In genomic region chr1:155091374-155091841, GRCm38 (mm10) we compare ENCODE assay signal across 8 mouse cellular contexts. TPM values are rescaled to one million over a fixed set of nuclear protein-coding genes. Genes with fewer than 3 reads are reported as not detected.
DNase-seq lines count a peak whose midpoint lies in the region; ATAC-seq lines count a peak whose summit lies in the region.

No protein-coding gene starts in this region.

- no peaks in the 10 kb centered on the region for H3K9me3 ChIP-seq in hindbrain, embryonic 15.5 days
- no peaks in the 10 kb centered on the region for H3K9me3 ChIP-seq in hindbrain, embryonic 14.5 days (ENCODE audit: control insufficient read depth, low read length)
- H3K9me3 ChIP-seq in embryonic facial prominence, embryonic 10.5 days: no peaks in the 10 kb centered on the region
- H3K9me3 ChIP-seq in limb, embryonic 13.5 days: no peaks in the 10 kb centered on the region
- no peaks in the 10 kb centered on the region for H3K9me3 ChIP-seq in stomach, embryonic 14.5 days (ENCODE audit: control insufficient read depth, low read depth, low read length)

- WGBS in hindbrain, embryonic 15.5 days: 71% methylated on average over 7 of the region's 7 CpGs
- WGBS in hindbrain, embryonic 14.5 days: 74% methylated on average over 7 of the region's 7 CpGs
- WGBS in embryonic facial prominence, embryonic 10.5 days: 80% methylated on average over 7 of the region's 7 CpGs
- WGBS in limb, embryonic 13.5 days: 44% methylated on average over 7 of the region's 7 CpGs
- WGBS in stomach, embryonic 14.5 days: 77% methylated on average over 7 of the region's 7 CpGs

- H3K27me3 ChIP-seq in hindbrain, embryonic 15.5 days: no peaks in the 10 kb centered on the region
- H3K27me3 ChIP-seq in hindbrain, embryonic 14.5 days (ENCODE audit: control insufficient read depth, insufficient read depth, low read length): no peaks in the 10 kb centered on the region
- H3K27me3 ChIP-seq in embryonic facial prominence, embryonic 10.5 days (replicated peaks; ENCODE audit: low read depth, poor library complexity, severe bottlenecking): peaks cover 13% of the 10 kb centered on the region
- no peaks in the 10 kb centered on the region for H3K27me3 ChIP-seq in limb, embryonic 13.5 days
- no peaks in the 10 kb centered on the region for H3K27me3 ChIP-seq in stomach, embryonic 14.5 days (ENCODE audit: control insufficient read depth, insufficient read depth, low read length)

- H3K9ac ChIP-seq in hindbrain, embryonic 15.5 days: no peak overlapping the region
- H3K9ac ChIP-seq in hindbrain, embryonic 14.5 days: no peak overlapping the region
- no peak overlapping the region for H3K9ac ChIP-seq in limb, embryonic 13.5 days
- H3K9ac ChIP-seq in stomach, embryonic 14.5 days (replicated peaks; ENCODE audit: low read depth, low read length): 0 out of 2 replicates have a peak overlapping the region, but pooled peaks have one; percentile 21

- peaks cover 46% of the 10 kb centered on the region for H3K4me1 ChIP-seq in hindbrain, embryonic 15.5 days (replicated peaks)
- peaks cover 36% of the 10 kb centered on the region for H3K4me1 ChIP-seq in hindbrain, embryonic 14.5 days (replicated peaks; ENCODE audit: control insufficient read depth, insufficient read depth, low read length)
- peaks cover 55% of the 10 kb centered on the region for H3K4me1 ChIP-seq in embryonic facial prominence, embryonic 10.5 days
- H3K4me1 ChIP-seq in limb, embryonic 13.5 days: peaks cover 78% of the 10 kb centered on the region
- H3K4me1 ChIP-seq in stomach, embryonic 14.5 days (ENCODE audit: control insufficient read depth, insufficient read depth, low read length): peaks cover 62% of the 10 kb centered on the region

- no peaks in the 10 kb centered on the region for H3K36me3 ChIP-seq in hindbrain, embryonic 15.5 days
- H3K36me3 ChIP-seq in hindbrain, embryonic 14.5 days (replicated peaks; ENCODE audit: control insufficient read depth, insufficient read depth): no peaks in the 10 kb centered on the region
- peaks cover 13% of the 10 kb centered on the region for H3K36me3 ChIP-seq in embryonic facial prominence, embryonic 10.5 days (replicated peaks)
- peaks cover 8% of the 10 kb centered on the region for H3K36me3 ChIP-seq in limb, embryonic 13.5 days
- H3K36me3 ChIP-seq in stomach, embryonic 14.5 days (ENCODE audit: control insufficient read depth, insufficient read depth, low read length): no peaks in the 10 kb centered on the region

- no peak for DNase-seq in hindbrain, embryonic 14.5 days (ENCODE audit: low spot score)
- peak; percentile 91 for DNase-seq in A20 (ENCODE audit: low read depth, low spot score)
- DNase-seq in embryonic facial prominence, embryonic 10.5 days (ENCODE audit: low spot score): no peak
- DNase-seq in cerebellum, adult 18-20 months: no peak
- DNase-seq in ovary, postnatal 36 days (ENCODE audit: low spot score): no peak

- 0 out of 2 replicates have a peak overlapping the region, but pooled peaks have one; percentile 65 for H3K27ac ChIP-seq in hindbrain, embryonic 15.5 days (replicated peaks)
- no peak overlapping the region for H3K27ac ChIP-seq in hindbrain, embryonic 14.5 days
- peak overlapping the region; percentile 75; the same call in 1 of the 2 replicates for H3K27ac ChIP-seq in embryonic facial prominence, embryonic 10.5 days (replicated peaks)
- peak overlapping the region; percentile 91 for H3K27ac ChIP-seq in limb, embryonic 13.5 days
- H3K27ac ChIP-seq in stomach, embryonic 14.5 days (ENCODE audit: low read length): peak overlapping the region; percentile 85; the same call in 1 of the 2 replicates

- no peak overlapping the region for H3K4me2 ChIP-seq in hindbrain, embryonic 15.5 days
- H3K4me2 ChIP-seq in hindbrain, embryonic 14.5 days (replicated peaks): no peak overlapping the region
- H3K4me2 ChIP-seq in limb, embryonic 13.5 days (replicated peaks): peak overlapping the region; percentile 49
- H3K4me2 ChIP-seq in stomach, embryonic 14.5 days (replicated peaks; ENCODE audit: low read depth, low read length): no peak overlapping the region

- no peak overlapping the region for H3K4me3 ChIP-seq in hindbrain, embryonic 15.5 days
- H3K4me3 ChIP-seq in hindbrain, embryonic 14.5 days (replicated peaks; ENCODE audit: low read length): no peak overlapping the region
- H3K4me3 ChIP-seq in embryonic facial prominence, embryonic 10.5 days: no peak overlapping the region
- H3K4me3 ChIP-seq in limb, embryonic 13.5 days: no peak overlapping the region
- no peak overlapping the region for H3K4me3 ChIP-seq in stomach, embryonic 14.5 days (ENCODE audit: low read depth, low read length)

- no peak for ATAC-seq in hindbrain, embryonic 15.5 days (ENCODE audit: low FRiP score, low read depth)
- ATAC-seq in hindbrain, embryonic 14.5 days (ENCODE audit: low FRiP score): no peak
- peak; percentile 3; the same call in 1 of the 2 replicates for ATAC-seq in limb, embryonic 13.5 days (ENCODE audit: low FRiP score, low read depth)
- no peak for ATAC-seq in stomach, embryonic 14.5 days (ENCODE audit: insufficient number of reproducible peaks, insufficient read depth, low FRiP score, low read depth)

RNA-seq across cellular contexts. Expression of gene Ier5, which starts 8.0 kb away (rescaled TPM):
- 7.8 and 9.7 TPM in 2 replicates for polyA plus RNA-seq in hindbrain, embryonic 15.5 days (2015; fragmentation: Nextera tagmentation; extraction: Ambion mirVana)
- polyA plus RNA-seq in hindbrain, embryonic 14.5 days (2014; fragmentation: Nextera tagmentation; extraction: Ambion mirVana): 10.5 and 13.0 TPM in 2 replicates
- polyA plus RNA-seq in embryonic facial prominence, embryonic 10.5 days (2016; fragmentation: Nextera tagmentation; extraction: Ambion mirVana): 4.4 TPM in 2 replicates
- polyA plus RNA-seq in limb, embryonic 13.5 days (2015; fragmentation: Nextera tagmentation; extraction: Ambion mirVana): 5.8 and 6.0 TPM in 2 replicates
- polyA plus RNA-seq in stomach, embryonic 14.5 days (2014; fragmentation: Nextera tagmentation; extraction: Ambion mirVana): 7.1 and 8.2 TPM in 2 replicates

RNA-seq across cellular contexts. Expression of gene Mr1, which starts 55.2 kb away (rescaled TPM):
- polyA plus RNA-seq in hindbrain, embryonic 15.5 days (2015; fragmentation: Nextera tagmentation; extraction: Ambion mirVana): 1.7 and 1.9 TPM in 2 replicates
- 2.0 and 2.4 TPM in 2 replicates for polyA plus RNA-seq in hindbrain, embryonic 14.5 days (2014; fragmentation: Nextera tagmentation; extraction: Ambion mirVana)
- 1.2 and 1.4 TPM in 2 replicates for polyA plus RNA-seq in embryonic facial prominence, embryonic 10.5 days (2016; fragmentation: Nextera tagmentation; extraction: Ambion mirVana)
- polyA plus RNA-seq in limb, embryonic 13.5 days (2015; fragmentation: Nextera tagmentation; extraction: Ambion mirVana): 7.6 and 7.7 TPM in 2 replicates
- 11.0 and 13.5 TPM in 2 replicates for polyA plus RNA-seq in stomach, embryonic 14.5 days (2014; fragmentation: Nextera tagmentation; extraction: Ambion mirVana)
